Mouse (Mus musculus): Measurements from ENCODE around the gene Fes. TPM values are rescaled to one million over a fixed set of nuclear protein-coding genes. Genes with fewer than 3 reads are reported as not detected.

Gene Fes
- total and polyA plus RNA-seq, 3 experiments = 2.7 to 6.6 TPM; not detected in 1

DNA sequence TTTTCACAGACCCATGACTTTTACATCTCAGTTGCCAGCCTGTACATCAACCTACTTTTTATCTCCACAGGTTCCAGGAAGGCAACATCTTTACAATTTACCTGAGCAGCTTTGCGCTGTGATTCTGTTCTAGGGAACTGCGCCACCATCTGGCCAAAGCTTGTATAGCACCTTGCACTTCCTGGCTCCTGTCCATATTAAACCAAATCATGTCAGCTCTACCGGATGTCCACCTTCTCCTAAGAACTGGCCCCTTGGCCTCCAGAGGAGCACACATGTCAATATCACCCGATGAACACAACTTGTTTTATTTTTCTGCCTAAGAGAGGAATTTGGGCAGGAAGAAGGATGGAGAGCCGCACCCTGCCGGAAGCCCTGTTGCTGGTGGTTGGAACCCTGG is 10.3 kb downstream of the Fes start (continued):
- TF ChIP-seq POLR2A (IDR thresholded peaks at IDR 0.05; ENCODE audit: control insufficient read depth in 1 of 2, insufficient read depth in 1 of 2, low read depth in 1 of 2, low read length in 2 of 2, poor library complexity in 1 of 2) = no peak

DNA sequence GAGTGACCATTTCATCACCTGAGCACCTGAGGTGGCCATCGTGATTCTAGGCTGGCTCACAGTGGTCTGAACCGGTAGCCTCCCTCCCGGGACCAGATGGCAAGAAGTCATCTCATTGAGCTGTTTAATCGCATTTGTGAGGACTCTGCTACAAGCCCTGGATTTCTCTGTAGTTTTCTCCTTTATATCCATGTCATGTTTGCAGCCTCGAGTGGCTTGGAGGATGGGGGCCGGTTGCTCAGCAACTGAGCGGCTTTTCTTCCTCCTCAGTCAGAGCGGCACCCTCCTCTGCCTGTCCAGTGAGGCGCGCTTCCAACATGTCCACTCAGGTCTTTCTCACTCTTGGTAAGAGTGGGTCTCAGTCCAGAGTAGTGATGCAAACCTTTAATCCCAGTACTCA is 11.6 kb downstream of the Fes start:
- Histone ChIP-seq H3K27me3 (ENCODE audit: control insufficient read depth in 1 of 2, insufficient read depth in 2 of 2, low read length in 2 of 2) (no peaks in the 10 kb centered on the region), H3K4me1 (ENCODE audit: control insufficient read depth in 1 of 2, insufficient read depth in 2 of 2, low read length in 2 of 2) (peaks cover 8 to 36% of the 10 kb centered on the region in 2 experiments), H3K9me3 (replicated peaks; ENCODE audit: insufficient read depth, low read length) (no peaks in the 10 kb centered on the region), H3K27ac (ENCODE audit: control insufficient read depth, low read depth, low read length) (peak overlapping the region; percentile 92), H3K79me2 (ENCODE audit: control insufficient read depth, insufficient read depth, low read length, poor library complexity) (no peaks in the 10 kb centered on the region), H3K9ac (ENCODE audit: control insufficient read depth, low read depth, low read length, poor library complexity, severe bottlenecking) (no peak overlapping the region), H3K36me3 (ENCODE audit: control insufficient read depth in 1 of 2, insufficient read depth in 2 of 2, low read length in 2 of 2) (peaks cover 0 to 31% of the 10 kb centered on the region in 2 experiments; a peak in 2 of 4 replicates), H3K4me3 (ENCODE audit: control insufficient read depth in 1 of 2, insufficient read depth in 1 of 2, low read depth in 2 of 2, low read length in 2 of 2) (no peak overlapping the region)
- no peak for DNase-seq (ENCODE audit: low read depth, low spot score)
- no peak for TF ChIP-seq MAX (IDR thresholded peaks at IDR 0.05; ENCODE audit: low read length)
- no peak for TF ChIP-seq UBTF (IDR thresholded peaks at IDR 0.05; ENCODE audit: borderline replicate concordance, insufficient read depth, low read depth, low read length)
- TF ChIP-seq ZMIZ1 (IDR thresholded peaks at IDR 0.05; ENCODE audit: low read depth, low read length) = no peak
- TF ChIP-seq JUND (IDR thresholded peaks at IDR 0.05; ENCODE audit: low read depth, low read length) = no peak
- no peak for TF ChIP-seq MYC (IDR thresholded peaks at IDR 0.05; ENCODE audit: low read depth, low read length)
- no peak for TF ChIP-seq USF2 (IDR thresholded peaks at IDR 0.05; ENCODE audit: borderline replicate concordance in 1 of 2, insufficient read depth in 1 of 2, low read depth in 1 of 2, low read length in 2 of 2)
- TF ChIP-seq EP300 (IDR thresholded peaks at IDR 0.05; ENCODE audit: low read depth in 1 of 2, low read length in 2 of 2) = no peak
- no peak for TF ChIP-seq HCFC1 (IDR thresholded peaks at IDR 0.05; ENCODE audit: low read depth, low read length)
- no peak for TF ChIP-seq POLR2AphosphoS2 (IDR thresholded peaks at IDR 0.05; ENCODE audit: low read length)
- no peak for TF ChIP-seq POLR2A (IDR thresholded peaks at IDR 0.05; ENCODE audit: control insufficient read depth in 1 of 2, insufficient read depth in 1 of 2, low read depth in 1 of 2, low read length in 2 of 2, poor library complexity in 1 of 2)

DNA sequence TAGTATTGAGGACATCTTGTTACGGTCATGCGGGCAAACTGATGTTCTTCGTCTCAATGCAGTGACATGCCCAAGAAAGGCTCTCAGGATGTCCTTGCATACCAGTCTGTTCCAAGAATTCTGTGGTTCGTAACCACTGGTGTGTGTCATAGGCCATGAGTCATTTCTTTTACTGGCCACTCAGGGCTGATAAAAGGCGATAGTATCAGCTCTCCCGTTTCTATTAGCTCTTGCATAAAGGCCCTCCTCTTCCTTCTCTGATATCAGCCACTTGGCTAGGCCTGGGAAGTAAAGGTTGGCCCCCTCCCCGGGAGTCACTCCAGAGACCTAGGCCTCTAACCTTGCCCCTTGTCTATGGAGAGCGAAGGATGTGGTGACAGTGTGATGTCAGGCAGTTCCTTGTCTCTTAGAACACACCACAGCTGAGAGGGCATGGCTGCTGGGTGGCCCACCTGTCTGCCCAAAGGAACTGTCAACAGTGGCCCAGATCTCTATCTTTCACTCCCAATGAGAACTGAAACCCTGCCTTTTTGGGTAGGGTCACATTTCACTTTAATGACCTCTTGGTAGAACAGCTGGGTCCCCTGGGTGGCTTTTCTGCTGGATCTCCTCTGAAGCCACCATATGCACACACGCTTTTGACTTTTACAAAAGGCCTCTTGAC is 12.2 kb downstream of the Fes start:
- Histone ChIP-seq H3K27me3 (ENCODE audit: control insufficient read depth in 1 of 2, insufficient read depth in 2 of 2, low read length in 2 of 2) (no peaks in the 10 kb centered on the region), H3K4me3 (ENCODE audit: control insufficient read depth in 1 of 2, insufficient read depth in 1 of 2, low read depth in 2 of 2, low read length in 2 of 2) (peak overlapping the region in 1 of 2 experiments; percentile 15; a peak in 2 of 4 replicates), H3K79me2 (ENCODE audit: control insufficient read depth, insufficient read depth, low read length, poor library complexity) (peaks cover 3% of the 10 kb centered on the region; the same call in 1 of the 2 replicates), H3K9ac (ENCODE audit: control insufficient read depth, low read depth, low read length, poor library complexity, severe bottlenecking) (peak overlapping the region; percentile 63), H3K36me3 (ENCODE audit: control insufficient read depth in 1 of 2, insufficient read depth in 2 of 2, low read length in 2 of 2) (peaks cover 0 to 31% of the 10 kb centered on the region in 2 experiments; a peak in 2 of 4 replicates), H3K9me3 (replicated peaks; ENCODE audit: insufficient read depth, low read length) (no peaks in the 10 kb centered on the region), H3K4me1 (ENCODE audit: control insufficient read depth in 1 of 2, insufficient read depth in 2 of 2, low read length in 2 of 2) (peaks cover 8 to 36% of the 10 kb centered on the region in 2 experiments), H3K27ac (ENCODE audit: control insufficient read depth, low read depth, low read length) (peak overlapping the region; percentile 92)
- TF ChIP-seq TBP (IDR thresholded peaks at IDR 0.05; ENCODE audit: low read depth, low read length) (peak; percentile 45; the same call in 1 of the 2 replicates), ETS1 (IDR thresholded peaks at IDR 0.05; ENCODE audit: low read depth, low read length) (peak; percentile 88), E2F4 (IDR thresholded peaks at IDR 0.05; ENCODE audit: borderline replicate concordance, low read depth, low read length) (no peak), TAL1 (IDR thresholded peaks at IDR 0.05; ENCODE audit: low read length) (peak; percentile 29; the same call in 1 of the 2 replicates), EP300 (IDR thresholded peaks at IDR 0.05; ENCODE audit: low read depth in 1 of 2, low read length in 2 of 2) (peak; percentile 78 to 88), ZMIZ1 (IDR thresholded peaks at IDR 0.05; ENCODE audit: low read depth, low read length) (no peak), RCOR1 (IDR thresholded peaks at IDR 0.05; ENCODE audit: low read depth, low read length) (0 out of 2 replicates have a peak, but pooled peaks have one; percentile 30), BHLHE40 (IDR thresholded peaks at IDR 0.05; ENCODE audit: borderline replicate concordance, low read depth, low read length) (no peak), GATA1 (IDR thresholded peaks at IDR 0.05; ENCODE audit: low read depth, low read length) (peak; percentile 91), SIN3A (IDR thresholded peaks at IDR 0.05; ENCODE audit: low read length) (peak; percentile 54), CHD2 (IDR thresholded peaks at IDR 0.05; ENCODE audit: low read length) (no peak), MAZ (IDR thresholded peaks at IDR 0.05; ENCODE audit: low read depth, low read length) (no peak; the same call in 1 of the 2 replicates), ZKSCAN1 (IDR thresholded peaks at IDR 0.05; ENCODE audit: low read depth, low read length) (no peak), POLR2A (IDR thresholded peaks at IDR 0.05; ENCODE audit: control insufficient read depth in 1 of 2, insufficient read depth in 1 of 2, low read depth in 1 of 2, low read length in 2 of 2, poor library complexity in 1 of 2) (peak in 1 of 2 experiments; percentile 36; a peak in 1 of 4 replicates), TCF12 (IDR thresholded peaks at IDR 0.05; ENCODE audit: low read depth, low read length) (peak; percentile 29; the same call in 1 of the 2 replicates), NELFE (IDR thresholded peaks at IDR 0.05; ENCODE audit: low read depth, low read length) (no peak), JUND (IDR thresholded peaks at IDR 0.05; ENCODE audit: low read depth, low read length) (peak; percentile 81)
- peak; percentile 79 for DNase-seq (ENCODE audit: low read depth, low spot score)

All from MEL (cell line).